Mouse (Mus musculus) cerebellum, adult 2 months (tissue): ENCODE measurements around the gene Zmiz2. TPM values are rescaled to one million over a fixed set of nuclear protein-coding genes. Genes with fewer than 3 reads are reported as not detected.
"Not testable (repeated sequence)": the region's sequence is repeated elsewhere in the genome, so short reads cannot be mapped to it uniquely, and the experiment has no call there.

Source experiments
- DNase-seq, 2 experiments: peaks; one replicate each; pipeline ENCODE4 v3.0.0; 2021
- H3K27ac ChIP-seq: fragments of 200-500 bp; 2 replicates; pipeline ENCODE4 v1.5.1; 2012; ENCODE audit warnings: low read length, control low read depth, inconsistent platforms; ENCODE audit not compliant: insufficient read depth
- H3K27me3 ChIP-seq: fragments of 200-500 bp; 2 replicates; pipeline ENCODE4 v1.6.1; 2012; ENCODE audit warnings: inconsistent platforms, mild to moderate bottlenecking, low read length, moderate library complexity; ENCODE audit not compliant: control insufficient read depth, insufficient read depth
- H3K4me1 ChIP-seq: fragments of 200-500 bp; 2 replicates; pipeline ENCODE4 v1.6.1; 2011; ENCODE audit warnings: low read length; ENCODE audit not compliant: control insufficient read depth, insufficient read depth
- H3K4me3 ChIP-seq: fragments of 200-500 bp; replicated peaks from 2 replicates; pipeline ENCODE3; 2011; ENCODE audit warnings: mild to moderate bottlenecking, low read depth, low read length, control low read depth; ENCODE audit not compliant: insufficient read depth
- CTCF ChIP-seq: fragments of 200-500 bp; IDR thresholded peaks from 2 replicates; pipeline ENCODE4 v1.5.1; 2011; ENCODE audit warnings: low read depth, mild to moderate bottlenecking, control low read depth, low read length, moderate library complexity, borderline replicate concordance; ENCODE audit not compliant: insufficient read depth
- POLR2A ChIP-seq: fragments of 200-500 bp; IDR thresholded peaks from 2 replicates; pipeline ENCODE4 v1.6.1; 2011; ENCODE audit warnings: low read length, control low read depth, borderline replicate concordance; ENCODE audit not compliant: insufficient read depth
- WGBS: fragments of 180-500 bp; shearing (Covaris S2); methylation state at CpG from one replicate; pipeline ENCODE4 v1.1.7; 2018; 5-methylcytosine and 5-hydroxymethylcytosine counted together
- polyA plus RNA-seq: library from polyadenylated mRNA; depleted of rRNA; stranded (reverse); fragments of >200 nt; gene quantifications from 2 replicates; pipeline ENCODE4 v1.2.3, GENCODE M21; 2012

The Zmiz2 gene
- polyA plus RNA-seq, 1 experiment: 90.4 TPM

DNA sequence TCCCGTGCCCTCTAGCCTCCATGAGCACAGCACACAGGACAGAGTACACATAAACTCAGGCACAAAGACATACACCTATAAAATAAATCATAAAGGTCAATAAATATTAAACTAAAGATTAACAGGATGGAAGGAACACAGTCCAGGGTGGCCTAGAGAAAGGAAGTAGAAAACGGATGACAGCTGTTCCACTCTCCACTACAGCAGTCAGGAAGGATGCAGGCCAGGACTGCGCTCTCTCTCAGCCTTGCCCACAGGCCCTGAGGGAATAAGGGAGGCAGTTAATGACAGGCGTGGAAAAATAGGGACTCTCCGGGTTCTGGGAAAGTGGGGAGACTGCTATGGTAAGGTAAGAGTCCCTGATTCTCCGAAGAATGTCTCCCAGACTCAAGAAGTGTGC is 22.4 kb upstream of the Zmiz2 start:
- TF ChIP-seq CTCF: no peak
- no peak for TF ChIP-seq POLR2A
- no peak overlapping the region for H3K27ac ChIP-seq
- no peak overlapping the region for H3K4me3 ChIP-seq
- H3K27me3 ChIP-seq: no peaks in the 10 kb centered on the region
- DNase-seq: no peak
- 76% methylated on average over 6 of the region's 6 CpGs for WGBS
- H3K4me1 ChIP-seq: no peaks in the 10 kb centered on the region

DNA sequence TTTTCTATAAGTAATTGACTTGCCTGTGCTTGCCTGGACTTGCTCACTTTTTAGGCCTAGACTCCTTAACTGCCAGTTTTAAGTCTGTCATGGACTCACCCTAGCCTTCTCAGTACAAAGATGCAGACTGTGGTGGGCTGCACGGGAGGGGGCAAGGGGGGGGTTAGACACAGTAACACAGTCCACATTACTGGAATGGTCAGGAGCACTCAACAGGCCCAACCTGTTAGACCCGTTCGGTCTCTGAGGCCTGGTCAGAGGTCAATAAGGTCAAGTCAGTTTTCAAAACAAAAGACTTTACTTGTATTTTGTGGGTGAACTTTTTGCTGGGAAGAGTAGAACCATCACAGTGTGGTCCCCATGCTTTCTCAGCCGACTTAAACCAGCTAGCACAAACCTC is 21.7 kb upstream of the Zmiz2 start:
- WGBS: 84% methylated on average over 4 of the region's 4 CpGs
- H3K4me1 ChIP-seq: no peaks in the 10 kb centered on the region
- no peak overlapping the region for H3K4me3 ChIP-seq
- no peak for DNase-seq
- H3K27me3 ChIP-seq: no peaks in the 10 kb centered on the region
- TF ChIP-seq POLR2A (no peak), CTCF (no peak)
- no peak overlapping the region for H3K27ac ChIP-seq

DNA sequence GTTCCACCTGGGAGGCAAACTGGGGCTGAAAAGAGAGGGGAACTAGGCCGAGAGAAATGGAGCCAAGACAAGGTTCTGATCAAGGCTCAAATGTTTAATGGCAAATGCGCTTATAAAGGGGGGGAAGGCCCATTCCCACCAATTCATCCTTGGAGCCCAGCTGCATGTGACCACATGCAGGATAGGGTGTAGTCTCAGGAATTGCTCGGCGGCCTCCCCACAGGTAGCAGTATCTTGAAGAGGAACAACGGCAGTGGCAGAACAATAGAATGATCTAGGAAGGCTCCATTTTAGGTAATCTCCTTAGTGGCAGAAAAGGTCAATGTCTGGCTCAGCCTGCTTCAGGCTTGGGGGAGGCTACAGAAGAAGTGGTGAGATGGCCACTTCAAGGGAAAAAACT is 20.9 kb upstream of the Zmiz2 start:
- WGBS: 79% methylated on average over 5 of the region's 5 CpGs
- H3K27ac ChIP-seq, H3K4me1 ChIP-seq, DNase-seq, H3K4me3 ChIP-seq, H3K27me3 ChIP-seq: not testable (repeated sequence)

DNA sequence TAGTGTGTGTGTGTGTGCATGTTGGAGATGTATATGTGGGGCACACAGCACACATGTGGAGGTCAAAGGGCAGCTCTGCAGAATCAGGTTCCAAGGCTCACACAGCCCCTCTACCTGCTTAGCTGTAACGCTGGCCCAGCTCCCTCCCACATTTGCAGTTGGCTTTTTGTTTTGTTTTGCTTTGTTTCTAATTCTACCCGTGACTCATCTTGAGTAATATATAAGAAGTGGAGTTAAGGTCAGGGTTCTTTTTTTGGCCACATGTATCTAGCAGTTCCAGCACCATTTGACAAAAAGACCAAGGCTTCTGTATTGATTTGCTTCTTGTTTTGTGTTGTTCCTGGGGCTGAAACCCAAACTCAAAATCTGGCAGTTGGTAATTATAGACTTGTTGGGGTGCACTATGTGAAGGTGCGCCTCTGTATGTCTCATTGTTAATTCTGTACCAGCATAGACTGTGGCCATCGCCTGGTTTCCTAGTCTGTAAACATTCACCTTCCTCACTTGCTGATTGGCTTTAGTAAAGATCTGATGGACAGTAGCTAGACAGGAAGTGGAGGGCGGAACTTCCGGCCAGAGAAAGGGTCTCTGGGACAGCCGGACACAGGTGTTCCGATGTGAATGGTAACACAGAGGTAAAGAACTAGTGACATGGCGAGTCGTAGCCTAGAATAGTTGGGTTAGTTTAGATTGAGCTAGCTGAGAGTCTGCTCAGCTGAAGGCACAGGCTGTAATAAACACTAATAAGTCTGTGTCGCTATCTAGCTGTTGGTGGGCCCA is 17.3 kb upstream of the Zmiz2 start:
- 88% methylated on average over 11 of the region's 11 CpGs for WGBS
- TF ChIP-seq POLR2A: no peak
- Histone ChIP-seq H3K4me3 (no peak overlapping the region), H3K27me3 (no peaks in the 10 kb centered on the region), H3K4me1 (no peaks in the 10 kb centered on the region), H3K27ac (no peak overlapping the region)
- DNase-seq: no peak

DNA sequence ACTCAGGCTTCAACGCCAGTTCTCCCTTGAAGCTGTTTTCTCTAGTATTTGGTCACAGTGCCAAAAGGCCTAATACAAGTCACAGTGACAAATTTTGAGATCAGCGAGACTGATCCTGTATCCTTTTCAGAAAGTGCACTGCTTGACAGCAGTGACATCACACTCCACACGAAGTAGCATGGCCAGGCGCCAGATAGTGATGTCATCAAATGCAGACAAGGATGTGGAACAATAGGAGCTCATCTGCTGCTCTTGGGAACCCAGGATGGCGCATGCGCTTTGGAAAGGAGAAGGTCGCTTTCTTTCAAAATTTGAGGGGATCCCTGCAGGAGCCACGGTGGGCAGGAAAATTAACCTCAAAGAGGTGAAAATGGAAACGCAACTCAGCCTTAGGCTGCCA is 16.1 kb upstream of the Zmiz2 start:
- no peak overlapping the region for H3K4me3 ChIP-seq
- H3K27me3 ChIP-seq: no peaks in the 10 kb centered on the region
- H3K4me1 ChIP-seq: no peaks in the 10 kb centered on the region
- TF ChIP-seq CTCF: no peak
- no peak for TF ChIP-seq POLR2A
- no peak overlapping the region for H3K27ac ChIP-seq
- 74% methylated on average over 9 of the region's 9 CpGs for WGBS
- no peak for DNase-seq

DNA sequence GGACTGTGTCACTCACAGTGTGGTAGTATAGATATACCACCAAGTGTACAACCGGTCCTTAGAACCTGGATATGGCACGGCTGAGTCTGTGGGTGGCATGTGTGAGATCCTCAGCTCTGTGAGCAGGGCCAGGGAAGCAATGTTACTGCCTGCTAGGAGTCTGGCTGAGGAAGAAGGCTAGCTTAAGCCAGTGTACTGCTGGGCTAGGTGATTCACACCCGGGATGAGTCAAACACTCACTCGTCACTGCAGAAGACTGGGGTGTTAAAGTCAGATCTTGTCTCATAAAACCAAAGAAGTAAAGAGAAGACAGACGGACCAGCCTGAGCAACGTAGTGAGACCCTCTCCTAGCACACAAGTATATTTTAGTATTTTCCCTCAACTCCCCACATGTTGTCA is 8.0 kb upstream of the Zmiz2 start:
- no peak overlapping the region for H3K27ac ChIP-seq
- H3K4me3 ChIP-seq: no peak overlapping the region
- H3K27me3 ChIP-seq: no peaks in the 10 kb centered on the region
- no peak for DNase-seq
- 86% methylated on average over 6 of the region's 6 CpGs for WGBS
- no peaks in the 10 kb centered on the region for H3K4me1 ChIP-seq
- no peak for TF ChIP-seq CTCF

DNA sequence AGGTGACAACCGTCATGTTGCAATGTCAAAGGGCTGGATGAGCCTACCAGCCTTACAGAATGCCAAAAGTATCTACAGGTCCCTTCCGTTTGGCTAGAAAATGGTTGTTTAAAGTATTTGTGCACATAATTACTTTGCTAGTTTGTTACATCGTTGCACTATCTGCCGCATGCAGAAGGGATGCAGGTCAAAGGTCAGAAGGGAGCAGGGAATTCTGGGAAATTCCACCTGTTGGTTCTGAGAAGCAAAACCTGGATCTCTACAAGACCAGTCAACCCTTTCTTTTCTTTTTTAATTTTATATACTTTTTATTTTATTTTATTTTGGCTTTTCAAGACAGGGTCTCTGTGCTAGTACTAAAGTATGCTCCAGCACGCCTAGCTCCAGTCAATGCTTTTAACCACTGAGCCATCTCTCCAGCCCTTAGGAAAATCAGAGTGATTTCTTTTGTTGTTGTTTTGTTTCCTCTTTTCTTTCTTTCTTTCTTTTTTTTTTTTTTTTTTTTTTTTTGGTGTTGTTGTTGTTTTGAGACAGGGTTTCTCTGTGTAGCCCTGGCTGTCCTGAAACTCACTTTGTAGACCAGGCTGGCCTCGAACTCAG is 648 bp upstream of the Zmiz2 start:
- TF ChIP-seq CTCF (no peak), POLR2A (no peak)
- Histone ChIP-seq H3K4me1 (peaks cover 10% of the 10 kb centered on the region), H3K27ac (peak overlapping the region; percentile 84), H3K4me3 (no peak overlapping the region), H3K27me3 (no peaks in the 10 kb centered on the region)
- WGBS: 93% methylated on average over 6 of the region's 6 CpGs
- DNase-seq: peak; percentile 10 to 29

DNA sequence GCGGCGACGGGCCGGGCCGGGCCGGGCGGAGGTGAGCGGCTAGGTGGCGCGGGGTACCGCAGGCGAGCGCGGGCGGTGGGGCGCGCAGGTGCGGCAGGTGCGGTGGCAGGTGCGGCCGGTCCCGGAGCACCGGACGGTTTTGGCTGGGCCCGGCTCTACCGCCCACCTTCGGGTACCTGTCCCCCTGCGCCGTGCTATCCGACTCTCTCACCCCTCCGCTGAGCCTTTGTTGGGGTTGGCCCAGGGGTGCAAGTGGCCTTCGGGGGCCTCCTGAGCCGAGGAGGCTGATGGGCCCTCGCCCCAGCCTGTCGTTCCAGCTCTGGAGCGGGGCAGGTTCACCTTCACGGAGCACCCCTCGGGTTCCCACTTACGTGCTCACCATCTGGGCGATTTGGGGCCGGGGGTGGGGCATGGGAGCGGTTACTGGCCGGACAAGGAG is 628 bp downstream of the Zmiz2 start:
- TF ChIP-seq CTCF (no peak), POLR2A (no peak)
- peak overlapping the region; percentile 98 for H3K4me3 ChIP-seq
- H3K27ac ChIP-seq: peak overlapping the region; percentile 81
- DNase-seq: peak in 1 of 2 experiments; percentile 65
- H3K4me1 ChIP-seq: peaks cover 20% of the 10 kb centered on the region
- no peaks in the 10 kb centered on the region for H3K27me3 ChIP-seq
- 1% methylated on average over 42 of the region's 43 CpGs for WGBS
